Mouse (Mus musculus) intestine, embryonic 14.5 days (tissue): ENCODE measurements around the gene Rab40c. TPM values are rescaled to one million over a fixed set of nuclear protein-coding genes. Genes with fewer than 3 reads are reported as not detected.
A peak's percentile ranks its signal among the peaks of the same experiment; 100 is the strongest.
"Not testable (repeated sequence)": the region's sequence is repeated elsewhere in the genome, so short reads cannot be mapped to it uniquely, and the experiment has no call there.

Experiments
- ATAC-seq: fragments of 200-750 bp; cut with Nextera tagmentation; replicated peaks from 2 replicates; pipeline ENCODE4 v1.8.0; 2017; ENCODE audit warnings: low read depth, moderate number of reproducible peaks, moderate TSS enrichment, moderate library complexity; ENCODE audit not compliant: low FRiP score, low TSS enrichment
- DNase-seq: peaks from one replicate; pipeline ENCODE4 v3.0.0-alpha.2; 2018; ENCODE audit warnings: low spot score
- H3K27ac ChIP-seq: fragments of 300-500 bp; sonication (generic); 2 replicates; pipeline ENCODE4 v1.5.1; 2014; ENCODE audit warnings: low read depth, mild to moderate bottlenecking, control low read depth
- H3K27me3 ChIP-seq: fragments of 300-500 bp; sonication (generic); replicated peaks from 2 replicates; pipeline ENCODE4 v1.6.1; 2014; ENCODE audit warnings: low read length, control low read depth; ENCODE audit not compliant: control insufficient read depth, insufficient read depth
- H3K36me3 ChIP-seq: fragments of 300-500 bp; sonication (generic); 2 replicates; pipeline ENCODE4 v1.6.1; 2014; ENCODE audit warnings: low read length, control low read depth; ENCODE audit not compliant: control insufficient read depth, insufficient read depth
- H3K4me1 ChIP-seq: fragments of 300-500 bp; sonication (generic); replicated peaks from 2 replicates; pipeline ENCODE4 v1.6.1; 2014; ENCODE audit warnings: low read length, control low read depth, mixed read lengths; ENCODE audit not compliant: control insufficient read depth, insufficient read depth
- H3K4me2 ChIP-seq: fragments of 300-500 bp; sonication (generic); 2 replicates; pipeline ENCODE4 v1.6.1; 2014; ENCODE audit warnings: low read length
- H3K4me3 ChIP-seq: fragments of 300-500 bp; sonication (generic); 2 replicates; pipeline ENCODE4 v1.5.1; 2014; ENCODE audit warnings: low read depth, low read length, control low read depth, mixed read lengths
- H3K9ac ChIP-seq: fragments of 300-500 bp; sonication (generic); 2 replicates; pipeline ENCODE4 v1.6.1; 2014; ENCODE audit warnings: mild to moderate bottlenecking, low read length
- H3K9me3 ChIP-seq: fragments of 300-500 bp; sonication (generic); 2 replicates; pipeline ENCODE4 v1.6.1; 2016; ENCODE audit warnings: low read length, control low read depth; ENCODE audit not compliant: control insufficient read depth
- WGBS: fragments of 180-500 bp; shearing (Covaris S2); extraction: QIAGEN DNeasy Blood & Tissue Kit; methylation state at CpG from one replicate; pipeline ENCODE4 v1.1.7; 2014; 5-methylcytosine and 5-hydroxymethylcytosine counted together
- polyA plus RNA-seq: library from polyadenylated mRNA; unstranded; fragments of >200 nt; fragmentation: Nextera tagmentation; extraction: Ambion mirVana; gene quantifications from 2 replicates; pipeline ENCODE4 v1.2.1, GENCODE M21; 2014

The Rab40c gene
- polyA plus RNA-seq, 1 experiment from 2014 or later = 14.2 TPM

- Histone ChIP-seq H3K36me3 (peaks cover 2% of the 10 kb centered on the region), H3K4me2 (no peak overlapping the region), H3K4me3 (no peak overlapping the region), H3K9ac (no peak overlapping the region), H3K27ac (no peak overlapping the region), H3K4me1 (peaks cover 22% of the 10 kb centered on the region), H3K9me3 (no peaks in the 10 kb centered on the region), H3K27me3 (no peaks in the 10 kb centered on the region)
- no peak for DNase-seq
- no peak for ATAC-seq
- 76% methylated on average over 3 of the region's 3 CpGs for WGBS
These were observed 46.9 kb downstream of the Rab40c start for GRCm38 (mm10) chr17:25872676-25873075.

GRCm38 (mm10) chr17:25871566-25871965 is 48.0 kb downstream of the Rab40c start:
- H3K27ac ChIP-seq, H3K4me2 ChIP-seq, DNase-seq, H3K36me3 ChIP-seq, H3K4me3 ChIP-seq, ATAC-seq, H3K9me3 ChIP-seq, H3K9ac ChIP-seq, H3K27me3 ChIP-seq: not testable (repeated sequence)
- peaks cover 20% of the 10 kb centered on the region for H3K4me1 ChIP-seq

- no peak overlapping the region for H3K27ac ChIP-seq
- H3K4me2 ChIP-seq = no peak overlapping the region
- DNase-seq (no peak), ATAC-seq (no peak)
- H3K9me3 ChIP-seq = no peaks in the 10 kb centered on the region
- H3K4me1 ChIP-seq = peaks cover 12% of the 10 kb centered on the region; the same call in 1 of the 2 replicates
- H3K4me3 ChIP-seq = no peak overlapping the region
- no peak overlapping the region for H3K9ac ChIP-seq
- no peaks in the 10 kb centered on the region for H3K27me3 ChIP-seq
- 88% methylated on average over 2 of the region's 2 CpGs for WGBS
- H3K36me3 ChIP-seq = no peaks in the 10 kb centered on the region
These were observed 49.6 kb downstream of the Rab40c start for GRCm38 (mm10) chr17:25869954-25870353.

GRCm38 (mm10) chr17:25869498-25869897 is 50.0 kb downstream of the Rab40c start:
- ATAC-seq (no peak), DNase-seq (no peak)
- H3K9ac ChIP-seq = no peak overlapping the region
- H3K4me1 ChIP-seq = peaks cover 12% of the 10 kb centered on the region; the same call in 1 of the 2 replicates
- no peak overlapping the region for H3K4me3 ChIP-seq
- WGBS = 89% methylated on average over 8 of the region's 8 CpGs
- H3K36me3 ChIP-seq = no peaks in the 10 kb centered on the region
- H3K27me3 ChIP-seq = no peaks in the 10 kb centered on the region
- H3K27ac ChIP-seq = no peak overlapping the region
- H3K4me2 ChIP-seq = no peak overlapping the region
- no peaks in the 10 kb centered on the region for H3K9me3 ChIP-seq

GRCm38 (mm10) chr17:25868601-25869191 is 50.8 kb downstream of the Rab40c start, which contains the start of gene Mcrip2:
Mcrip2 (minus strand) TSS chr17:25868764.
- peak within 1 kb of the TSS; percentile 70 for H3K4me2 ChIP-seq
- H3K27me3 ChIP-seq = no peaks in the 10 kb centered on the region
- WGBS = under 1% methylated on average over 15 of the region's 24 CpGs
- no peaks in the 10 kb centered on the region for H3K9me3 ChIP-seq
- H3K27ac ChIP-seq = no peak within 1 kb of the TSS
- peak within 1 kb of the TSS; percentile 34 for H3K9ac ChIP-seq
- DNase-seq (peak; percentile 85), ATAC-seq (peak; percentile 82)
- H3K36me3 ChIP-seq = no peaks in the 10 kb centered on the region
- H3K4me1 ChIP-seq = peaks cover 7% of the 10 kb centered on the region; the same call in 1 of the 2 replicates
- H3K4me3 ChIP-seq = peak within 1 kb of the TSS; percentile 72

GRCm38 (mm10) chr17:25867836-25868600 is 51.5 kb downstream of the Rab40c start:
- Histone ChIP-seq H3K27me3 (no peaks in the 10 kb centered on the region), H3K9me3 (no peaks in the 10 kb centered on the region), H3K27ac (no peak overlapping the region), H3K4me3 (peak overlapping the region; percentile 72), H3K36me3 (no peaks in the 10 kb centered on the region), H3K9ac (peak overlapping the region; percentile 34), H3K4me1 (peaks cover 7% of the 10 kb centered on the region; the same call in 1 of the 2 replicates), H3K4me2 (peak overlapping the region; percentile 70)
- ATAC-seq = peak; percentile 61
- peak; percentile 73 for DNase-seq
- WGBS = under 1% methylated on average over 40 of the region's 42 CpGs

- peak overlapping the region; percentile 34 for H3K9ac ChIP-seq
- no peaks in the 10 kb centered on the region for H3K9me3 ChIP-seq
- ATAC-seq (no peak), DNase-seq (no peak)
- no peak overlapping the region for H3K27ac ChIP-seq
- H3K27me3 ChIP-seq = no peaks in the 10 kb centered on the region
- WGBS = 18% methylated on average over 7 of the region's 7 CpGs
- peak overlapping the region; percentile 72 for H3K4me3 ChIP-seq
- H3K36me3 ChIP-seq = no peaks in the 10 kb centered on the region
- peaks cover 7% of the 10 kb centered on the region; the same call in 1 of the 2 replicates for H3K4me1 ChIP-seq
- H3K4me2 ChIP-seq = peak overlapping the region; percentile 70
These were observed 52.1 kb downstream of the Rab40c start for GRCm38 (mm10) chr17:25867509-25867835.

GRCm38 (mm10) chr17:25866172-25866571 is 53.4 kb downstream of the Rab40c start:
- ATAC-seq = no peak
- Histone ChIP-seq H3K27ac (no peak overlapping the region), H3K4me3 (no peak overlapping the region), H3K27me3 (no peaks in the 10 kb centered on the region), H3K9ac (no peak overlapping the region), H3K4me2 (no peak overlapping the region), H3K4me1 (peaks cover 7% of the 10 kb centered on the region; the same call in 1 of the 2 replicates), H3K36me3 (no peaks in the 10 kb centered on the region), H3K9me3 (no peaks in the 10 kb centered on the region)
- DNase-seq = no peak
- WGBS = 83% methylated on average over 3 of the region's 3 CpGs
